11 mouse cellular contexts compared by ENCODE assay signal in genomic region chr2:160351038-160351574, GRCm38 (mm10). TPM values are rescaled to one million over a fixed set of nuclear protein-coding genes. Genes with fewer than 3 reads are reported as not detected.
DNase-seq lines count a peak whose midpoint lies in the region; ATAC-seq and TF ChIP-seq lines count a peak whose summit lies in the region.
"Had no signal": no experiment of that assay in that cellular context is flagged by ENCODE, and none has a peak within 500 bp of the region (broad histone marks: within the 10 kb centered on the region; RNA-seq: fewer than 3 reads in every experiment).

No protein-coding gene starts in this region.

- no peaks in the 10 kb centered on the region for H3K9me3 ChIP-seq in liver, embryonic 11.5 days (ENCODE audit: control insufficient read depth, low read length)

- H3K36me3 ChIP-seq in liver, adult 2 months (ENCODE audit: control insufficient read depth, insufficient read depth, low read length): no peaks in the 10 kb centered on the region
- no peaks in the 10 kb centered on the region for H3K36me3 ChIP-seq in liver, embryonic 11.5 days (ENCODE audit: control insufficient read depth, insufficient read depth, low read length)

- no peak for TF ChIP-seq CTCF in liver, adult 2 months (IDR thresholded peaks at IDR 0.05; ENCODE audit: low read depth, low read length)

- H3K27ac ChIP-seq in liver, adult 2 months (replicated peaks; ENCODE audit: insufficient read depth, low read depth, low read length): peak overlapping the region; percentile 95
- H3K27ac ChIP-seq in liver, embryonic 11.5 days (ENCODE audit: low read depth, low read length): no peak overlapping the region

- peaks cover 34% of the 10 kb centered on the region for H3K4me1 ChIP-seq in liver, adult 2 months (ENCODE audit: control insufficient read depth, insufficient read depth, low read length)
- H3K4me1 ChIP-seq in liver, embryonic 11.5 days (replicated peaks; ENCODE audit: control insufficient read depth, insufficient read depth, low read length): no peaks in the 10 kb centered on the region

- intact Hi-C loops in left cerebral cortex, postnatal 36 days (cut with DNase I): no loop called here

- H3K4me2 ChIP-seq in liver, embryonic 11.5 days: no peak overlapping the region

- no peaks in the 10 kb centered on the region for H3K27me3 ChIP-seq in liver, adult 2 months (ENCODE audit: control insufficient read depth, insufficient read depth, low read length)
- no peaks in the 10 kb centered on the region for H3K27me3 ChIP-seq in liver, embryonic 11.5 days (replicated peaks; ENCODE audit: control insufficient read depth, insufficient read depth, low read length)

- H3K79me2 ChIP-seq in liver, adult 2 months (ENCODE audit: control insufficient read depth, insufficient read depth, low read length): no peaks in the 10 kb centered on the region

- peak; percentile 36 for DNase-seq in gastrocnemius, postnatal 10 days
- no peak for DNase-seq in gastrocnemius, postnatal 4 days (ENCODE audit: low spot score in 2 of 2)
- peak; percentile 92 for DNase-seq in liver, adult 2 months (ENCODE audit: extremely low read depth, low read depth, low spot score)
- no peak for DNase-seq in liver, embryonic 11.5 days (ENCODE audit: low spot score)
- DNase-seq in adrenal gland, adult 2 months: peak; percentile 88
- DNase-seq in kidney, postnatal 4 days: peak; percentile 47 to 70
- no peak for DNase-seq in left cerebral cortex, postnatal 36 days (ENCODE audit: low spot score in 2 of 2)
- DNase-seq: thymus, postnatal 36 days had no signal

- H3K4me3 ChIP-seq in liver, adult 2 months (ENCODE audit: insufficient read depth, low read depth, low read length): no peak overlapping the region
- no peak overlapping the region for H3K4me3 ChIP-seq in liver, embryonic 11.5 days (ENCODE audit: low read depth, low read length)

- H3K9ac ChIP-seq in liver, adult 2 months (ENCODE audit: low read depth, low read length): peak overlapping the region; percentile 64
- no peak overlapping the region for H3K9ac ChIP-seq in liver, embryonic 11.5 days (ENCODE audit: low read depth, low read length)

- WGBS in liver, adult 2 months: 19% methylated on average over 8 of the region's 8 CpGs
- WGBS in liver, embryonic 11.5 days: 45% methylated on average over 8 of the region's 8 CpGs

- TF ChIP-seq POLR2A in liver, adult 2 months (IDR thresholded peaks at IDR 0.05; ENCODE audit: extremely low read depth, insufficient read depth, low read length): 0 out of 2 replicates have a peak, but pooled peaks have one; percentile 13

- ATAC-seq in liver, embryonic 11.5 days (replicated peaks; ENCODE audit: low FRiP score): no peak
- ATAC-seq in frontal cortex, adult (ENCODE audit: low TSS enrichment): no peak
- ATAC-seq: midbrain, embryonic 16.5 days had no signal

RNA-seq across cellular contexts. Expression of gene Mafb, which starts 15.8 kb away (rescaled TPM):
- 10 to 100 TPM; 21.8 to 22.3 TPM for total RNA-seq in gastrocnemius, postnatal 10 days (2021)
- total RNA-seq in gastrocnemius, postnatal 4 days (2021): 10 to 100 TPM; 21.5 to 23.7 TPM
- 17.0 and 22.3 TPM in 2 replicates for total RNA-seq in liver, adult 2 months (2014; rRNA removed)
- 6.3 and 10.3 TPM in 2 replicates for polyA plus RNA-seq in liver, adult 2 months (2012; rRNA removed)
- polyA plus RNA-seq in liver, embryonic 11.5 days (2014; fragmentation: Nextera tagmentation; extraction: Ambion mirVana): 4.5 and 5.0 TPM in 2 replicates
- total RNA-seq in adrenal gland, adult 2 months (2021): 10 to 100 TPM; 18.0 to 18.1 TPM
- 11.4 and 13.1 TPM in 2 replicates for polyA plus RNA-seq in adrenal gland, adult 2 months (2012; rRNA removed)
- total RNA-seq in left cerebral cortex, postnatal 36 days (2021): 10 to 100 TPM; 17.8 to 20.6 TPM
- total RNA-seq: granulocyte monocyte progenitor cell, adult 5-6 weeks had no signal

RNA-seq across cellular contexts. Expression of gene Gm826, which starts 17.1 kb away (rescaled TPM):
- total RNA-seq in gastrocnemius, postnatal 10 days (2021): 1 to 10 TPM in 1 of 2 experiments, under 1 TPM in 1; 0.45 to 1.2 TPM
- total RNA-seq in gastrocnemius, postnatal 4 days (2021): under 1 TPM in 1 of 2 experiments, not detected in 1; 0.73 TPM
- 4.0 and 4.1 TPM in 2 replicates for total RNA-seq in liver, adult 2 months (2014; rRNA removed)
- 1.4 and 2.9 TPM in 2 replicates for polyA plus RNA-seq in liver, adult 2 months (2012; rRNA removed)
- 8.4 and 8.6 TPM in 2 replicates for polyA plus RNA-seq in liver, embryonic 11.5 days (2014; fragmentation: Nextera tagmentation; extraction: Ambion mirVana)
- total RNA-seq in adrenal gland, adult 2 months (2021): 1 to 10 TPM; 1.9 to 2.4 TPM
- 0.26 and 0.33 TPM in 2 replicates for polyA plus RNA-seq in adrenal gland, adult 2 months (2012; rRNA removed)
- not detected for total RNA-seq in left cerebral cortex, postnatal 36 days (2021)
- total RNA-seq: granulocyte monocyte progenitor cell, adult 5-6 weeks had no signal
- polyA plus RNA-seq: midbrain, embryonic 16.5 days had no signal

Comparison
In these comparisons a context has a peak if more than half of its experiments do, and no peak if none do; other contexts are left out.
1. DNase-seq: peak in gastrocnemius, postnatal 10 days (single experiment), liver, adult 2 months (single experiment), adrenal gland, adult 2 months (single experiment) and kidney, postnatal 4 days (2 of 2); none in gastrocnemius, postnatal 4 days (0 of 2), liver, embryonic 11.5 days (single experiment) and left cerebral cortex, postnatal 36 days (0 of 2).